Mouse (Mus musculus): ENCODE results near the gene Nucb2. TPM values are rescaled to one million over a fixed set of nuclear protein-coding genes. Genes with fewer than 3 reads are reported as not detected.
A peak's percentile ranks its signal among the peaks of the same experiment; 100 is the strongest.

Gene Nucb2
- 13.6 and 17.5 TPM in 2 replicates for polyA plus RNA-seq (2014; fragmentation: Nextera tagmentation; extraction: Ambion mirVana)

DNA sequence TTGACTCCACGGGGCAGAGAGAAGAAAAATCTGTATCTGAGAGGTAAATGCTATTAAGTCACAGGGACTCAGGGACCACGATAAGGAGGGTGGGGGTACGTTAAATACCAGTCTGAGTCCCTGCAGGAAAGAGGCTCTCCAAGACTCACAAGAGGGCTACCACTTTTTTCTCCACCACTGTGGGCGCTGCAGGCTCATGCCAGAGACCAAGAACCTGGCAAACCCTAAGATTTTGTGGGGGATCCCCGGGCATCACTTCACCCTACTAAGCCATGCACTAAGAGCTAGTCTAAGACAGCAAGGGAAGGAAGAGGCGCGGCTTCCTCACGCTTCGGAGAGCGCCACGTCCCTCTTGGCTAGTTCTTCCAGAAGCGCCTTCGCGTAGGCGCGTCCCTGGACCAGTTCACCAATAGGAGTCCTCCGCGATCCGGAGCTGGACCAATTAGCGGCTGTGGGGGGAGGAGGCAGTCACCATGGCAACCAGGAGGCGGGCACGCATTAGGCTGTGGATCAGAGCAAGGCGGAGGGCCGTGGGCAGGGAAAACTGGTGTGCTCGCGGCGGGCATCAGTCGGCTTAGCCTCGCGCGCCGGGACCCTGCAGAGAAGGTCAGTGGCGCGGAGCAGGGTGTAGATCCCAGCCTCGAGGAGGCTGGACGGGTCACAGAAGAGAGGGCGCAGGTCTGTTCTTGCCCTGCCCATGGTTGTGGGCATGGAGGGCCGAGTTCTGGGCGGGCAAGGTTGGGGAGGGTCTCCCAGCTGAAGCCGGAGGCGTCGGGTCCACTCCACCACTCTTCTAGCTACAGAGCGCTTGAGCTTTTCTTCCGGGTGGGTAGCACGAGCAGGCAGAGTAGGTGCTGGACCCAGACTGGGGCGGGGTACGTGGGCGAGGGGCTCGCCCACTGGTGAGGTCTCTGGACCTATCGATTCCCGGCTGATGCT, at the start of gene Nucb2:
Gene Nucb2 (plus strand): TSS at position 491 of the 939 bp plus-strand sequence.
- peak; percentile 98 for DNase-seq (ENCODE audit: low spot score)
- H3K4me3 ChIP-seq (ENCODE audit: low read depth, low read length), result peak within 1 kb of the TSS; percentile 68
- H3K4me1 ChIP-seq (ENCODE audit: control insufficient read depth, insufficient read depth, low read length), result no peaks in the 10 kb centered on the region
- under 1% methylated on average over 50 of the region's 51 CpGs for WGBS
- H3K9ac ChIP-seq (ENCODE audit: low read length), result peak within 1 kb of the TSS; percentile 85
- peak within 1 kb of the TSS; percentile 70 for H3K27ac ChIP-seq (ENCODE audit: low read depth, low read length)
- no peaks in the 10 kb centered on the region for H3K36me3 ChIP-seq (ENCODE audit: control insufficient read depth, insufficient read depth, low read length)
- ATAC-seq (ENCODE audit: insufficient read depth, low FRiP score, low TSS enrichment), result peak; percentile 100
- H3K9me3 ChIP-seq (ENCODE audit: control insufficient read depth, low read length), result no peaks in the 10 kb centered on the region
- peak within 1 kb of the TSS; percentile 82 for H3K4me2 ChIP-seq (ENCODE audit: low read depth)
- no peaks in the 10 kb centered on the region for H3K27me3 ChIP-seq (ENCODE audit: control insufficient read depth, insufficient read depth, low read length)

DNA sequence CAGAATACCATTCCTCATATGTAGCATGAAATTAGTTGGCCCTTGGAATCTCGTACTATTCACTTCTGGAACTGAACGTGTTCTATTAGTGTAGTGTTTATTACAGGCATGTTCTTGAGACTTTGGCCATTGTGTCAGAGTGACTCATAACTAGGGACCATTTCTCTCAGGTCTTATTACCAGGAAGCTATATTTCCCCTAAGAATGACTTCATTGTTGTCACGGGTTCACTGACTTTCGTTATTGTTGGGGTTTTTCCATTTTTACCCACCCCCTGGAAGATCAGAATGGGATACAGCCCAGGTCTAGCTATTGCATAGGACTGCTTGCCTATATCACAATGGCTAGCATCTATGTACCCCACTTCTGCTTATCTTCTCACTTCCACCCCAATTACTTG, 47.2 kb upstream of the Nucb2 start:
- no peak overlapping the region for H3K4me3 ChIP-seq (ENCODE audit: low read depth, low read length)
- no peak overlapping the region for H3K27ac ChIP-seq (ENCODE audit: low read depth, low read length)
- H3K9me3 ChIP-seq (ENCODE audit: control insufficient read depth, low read length), result no peaks in the 10 kb centered on the region
- 87% methylated on average over 4 of the region's 4 CpGs for WGBS
- no peak for DNase-seq (ENCODE audit: low spot score)
- H3K27me3 ChIP-seq (ENCODE audit: control insufficient read depth, insufficient read depth, low read length), result no peaks in the 10 kb centered on the region
- ATAC-seq (ENCODE audit: insufficient read depth, low FRiP score, low TSS enrichment), result no peak
- no peak overlapping the region for H3K9ac ChIP-seq (ENCODE audit: low read length)
- no peak overlapping the region for H3K4me2 ChIP-seq (ENCODE audit: low read depth)
- H3K36me3 ChIP-seq (ENCODE audit: control insufficient read depth, insufficient read depth, low read length), result no peaks in the 10 kb centered on the region
- no peaks in the 10 kb centered on the region for H3K4me1 ChIP-seq (ENCODE audit: control insufficient read depth, insufficient read depth, low read length)

DNA sequence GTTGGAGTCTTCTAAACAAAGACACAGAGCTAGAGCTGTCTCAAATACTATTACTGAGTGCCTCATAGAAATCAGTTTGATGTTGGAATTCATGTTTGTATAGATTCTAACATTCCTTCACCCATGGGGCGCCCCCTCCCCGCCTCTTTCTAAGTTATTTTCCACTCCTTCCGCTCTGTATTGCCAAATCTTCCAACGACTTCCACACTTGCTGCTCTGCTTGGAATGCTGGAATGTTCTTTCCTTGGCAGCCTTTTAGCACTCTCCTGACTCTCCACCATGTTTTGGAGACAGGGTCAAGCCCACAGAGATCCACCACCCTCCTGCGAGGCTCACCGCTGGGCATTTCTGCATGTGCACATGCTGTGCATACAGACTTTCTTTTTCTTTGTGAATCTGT, 46.8 kb upstream of the Nucb2 start:
- no peak overlapping the region for H3K9ac ChIP-seq (ENCODE audit: low read length)
- 87% methylated on average over 6 of the region's 6 CpGs for whole genome bisulfite sequencing
- no peak for ATAC-seq (ENCODE audit: insufficient read depth, low FRiP score, low TSS enrichment)

DNA sequence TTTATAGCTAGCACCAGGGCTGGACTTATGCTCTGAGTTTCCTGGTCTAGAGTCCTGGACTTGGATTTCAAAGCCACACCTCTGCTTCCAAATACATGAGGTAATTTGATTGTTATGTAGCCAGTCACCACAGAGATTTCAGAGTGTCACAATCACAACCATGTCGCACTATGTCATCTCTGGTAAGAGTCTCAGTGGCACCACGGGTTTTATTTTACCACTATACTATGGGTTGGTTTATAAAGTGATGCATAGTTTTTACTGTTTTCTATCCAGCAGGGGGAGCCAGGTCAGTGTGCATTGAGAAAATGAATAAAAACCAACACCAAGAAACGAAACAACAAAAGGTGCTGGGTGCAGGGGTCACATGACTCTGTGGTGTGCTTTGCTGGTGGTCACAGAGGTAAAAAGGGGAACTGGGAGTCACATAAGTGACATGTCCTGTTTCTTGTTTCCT, 45.2 kb upstream of the Nucb2 start:
- WGBS, result 50% methylated on average over 3 of the region's 3 CpGs
- no peak for DNase-seq (ENCODE audit: low spot score)

More for the DNA sequence above, 46.8 kb upstream of the Nucb2 start:
- no peaks in the 10 kb centered on the region for H3K4me1 ChIP-seq (ENCODE audit: control insufficient read depth, insufficient read depth, low read length)
- no peaks in the 10 kb centered on the region for H3K27me3 ChIP-seq (ENCODE audit: control insufficient read depth, insufficient read depth, low read length)
- H3K4me3 ChIP-seq (ENCODE audit: low read depth, low read length), result no peak overlapping the region
- no peak overlapping the region for H3K27ac ChIP-seq (ENCODE audit: low read depth, low read length)
- no peaks in the 10 kb centered on the region for H3K36me3 ChIP-seq (ENCODE audit: control insufficient read depth, insufficient read depth, low read length)
- DNase-seq (ENCODE audit: low spot score), result no peak
- no peak overlapping the region for H3K4me2 ChIP-seq (ENCODE audit: low read depth)
- H3K9me3 ChIP-seq (ENCODE audit: control insufficient read depth, low read length), result no peaks in the 10 kb centered on the region

DNA sequence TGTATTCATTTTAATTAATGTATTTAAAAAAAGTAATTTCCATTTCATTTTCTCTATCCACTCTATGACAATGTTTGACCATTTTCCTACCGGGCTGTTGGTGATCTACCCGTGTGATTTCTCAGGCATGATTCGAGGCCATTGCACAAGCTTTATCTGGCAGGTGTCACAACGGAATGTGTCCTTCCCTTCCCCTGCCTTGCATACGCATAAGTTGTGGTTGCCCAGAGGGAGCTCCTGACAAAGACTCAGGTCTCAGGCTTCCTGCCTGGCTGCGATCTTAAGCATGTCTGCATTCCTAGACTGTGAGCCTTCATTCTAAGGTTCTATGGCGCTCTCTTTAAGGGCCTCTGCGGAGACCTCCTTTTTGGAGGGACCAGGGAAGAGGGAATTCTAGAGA, 42.1 kb upstream of the Nucb2 start:
- Histone ChIP-seq H3K4me1 (ENCODE audit: control insufficient read depth, insufficient read depth, low read length) (no peaks in the 10 kb centered on the region), H3K9me3 (ENCODE audit: control insufficient read depth, low read length) (no peaks in the 10 kb centered on the region), H3K27me3 (ENCODE audit: control insufficient read depth, insufficient read depth, low read length) (no peaks in the 10 kb centered on the region), H3K27ac (ENCODE audit: low read depth, low read length) (no peak overlapping the region), H3K9ac (ENCODE audit: low read length) (no peak overlapping the region), H3K36me3 (ENCODE audit: control insufficient read depth, insufficient read depth, low read length) (no peaks in the 10 kb centered on the region), H3K4me2 (ENCODE audit: low read depth) (no peak overlapping the region), H3K4me3 (ENCODE audit: low read depth, low read length) (no peak overlapping the region)
- ATAC-seq (ENCODE audit: insufficient read depth, low FRiP score, low TSS enrichment), result no peak
- WGBS, result 77% methylated on average over 8 of the region's 8 CpGs
- no peak for DNase-seq (ENCODE audit: low spot score)

More for the DNA sequence above, 45.2 kb upstream of the Nucb2 start:
- Histone ChIP-seq H3K36me3 (ENCODE audit: control insufficient read depth, insufficient read depth, low read length) (no peaks in the 10 kb centered on the region), H3K4me3 (ENCODE audit: low read depth, low read length) (no peak overlapping the region), H3K9ac (ENCODE audit: low read length) (no peak overlapping the region), H3K9me3 (ENCODE audit: control insufficient read depth, low read length) (no peaks in the 10 kb centered on the region), H3K4me1 (ENCODE audit: control insufficient read depth, insufficient read depth, low read length) (no peaks in the 10 kb centered on the region), H3K4me2 (ENCODE audit: low read depth) (no peak overlapping the region), H3K27ac (ENCODE audit: low read depth, low read length) (no peak overlapping the region), H3K27me3 (ENCODE audit: control insufficient read depth, insufficient read depth, low read length) (no peaks in the 10 kb centered on the region)
- ATAC-seq (ENCODE audit: insufficient read depth, low FRiP score, low TSS enrichment), result no peak

DNA sequence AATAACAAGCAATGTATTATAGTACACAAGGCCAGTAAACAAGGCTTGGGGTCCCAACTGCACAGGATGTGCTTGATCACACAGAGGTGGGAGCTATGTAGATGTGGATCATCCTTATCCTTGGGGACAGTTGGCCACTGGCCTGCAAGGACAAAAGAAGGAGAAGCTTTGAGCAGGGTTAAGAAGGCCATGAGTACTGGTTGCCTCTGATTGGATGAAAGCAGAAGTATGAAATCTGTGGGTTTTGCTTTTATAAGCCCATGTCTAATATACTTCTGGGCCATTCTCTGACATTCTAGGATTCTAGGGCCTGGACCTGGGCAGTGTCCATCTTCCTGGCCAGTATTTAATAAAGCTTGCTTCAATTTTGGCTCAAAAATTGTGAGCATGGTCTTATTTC, 28.3 kb upstream of the Nucb2 start:
- no peak overlapping the region for H3K27ac ChIP-seq (ENCODE audit: low read depth, low read length)
- no peaks in the 10 kb centered on the region for H3K9me3 ChIP-seq (ENCODE audit: control insufficient read depth, low read length)
- no peaks in the 10 kb centered on the region for H3K36me3 ChIP-seq (ENCODE audit: control insufficient read depth, insufficient read depth, low read length)
- no peak overlapping the region for H3K4me2 ChIP-seq (ENCODE audit: low read depth)
- no peak for DNase-seq (ENCODE audit: low spot score)
- H3K9ac ChIP-seq (ENCODE audit: low read length), result no peak overlapping the region
- no peaks in the 10 kb centered on the region for H3K4me1 ChIP-seq (ENCODE audit: control insufficient read depth, insufficient read depth, low read length)
- H3K27me3 ChIP-seq (ENCODE audit: control insufficient read depth, insufficient read depth, low read length), result no peaks in the 10 kb centered on the region
- H3K4me3 ChIP-seq (ENCODE audit: low read depth, low read length), result no peak overlapping the region
- no peak for ATAC-seq (ENCODE audit: insufficient read depth, low FRiP score, low TSS enrichment)

DNA sequence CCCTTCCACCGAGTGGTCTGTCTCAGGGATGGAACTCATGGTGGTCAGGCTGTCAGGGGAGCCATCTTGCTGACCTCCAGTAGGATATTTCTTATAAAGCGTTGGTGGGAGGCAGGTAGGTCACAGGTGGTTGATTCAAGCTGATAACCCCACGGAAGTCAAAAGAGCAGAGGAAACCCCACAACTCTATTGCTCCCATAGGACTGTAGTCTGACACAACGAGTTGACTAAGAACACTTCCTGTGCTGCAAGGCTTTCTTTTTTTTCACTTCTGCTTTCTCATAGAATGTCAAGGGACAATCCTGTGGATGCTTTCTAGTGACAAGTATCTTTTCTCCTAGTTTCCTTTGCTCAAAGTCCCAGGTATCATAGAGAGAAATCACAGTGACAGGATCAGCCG, 27.9 kb upstream of the Nucb2 start:
- no peak for DNase-seq (ENCODE audit: low spot score)
- no peak for ATAC-seq (ENCODE audit: insufficient read depth, low FRiP score, low TSS enrichment)
- WGBS, result 81% methylated on average over 5 of the region's 5 CpGs
- Histone ChIP-seq H3K4me2 (ENCODE audit: low read depth) (no peak overlapping the region), H3K9ac (ENCODE audit: low read length) (no peak overlapping the region), H3K4me1 (ENCODE audit: control insufficient read depth, insufficient read depth, low read length) (no peaks in the 10 kb centered on the region), H3K9me3 (ENCODE audit: control insufficient read depth, low read length) (no peaks in the 10 kb centered on the region), H3K36me3 (ENCODE audit: control insufficient read depth, insufficient read depth, low read length) (no peaks in the 10 kb centered on the region), H3K27me3 (ENCODE audit: control insufficient read depth, insufficient read depth, low read length) (no peaks in the 10 kb centered on the region), H3K4me3 (ENCODE audit: low read depth, low read length) (no peak overlapping the region), H3K27ac (ENCODE audit: low read depth, low read length) (no peak overlapping the region)

DNA sequence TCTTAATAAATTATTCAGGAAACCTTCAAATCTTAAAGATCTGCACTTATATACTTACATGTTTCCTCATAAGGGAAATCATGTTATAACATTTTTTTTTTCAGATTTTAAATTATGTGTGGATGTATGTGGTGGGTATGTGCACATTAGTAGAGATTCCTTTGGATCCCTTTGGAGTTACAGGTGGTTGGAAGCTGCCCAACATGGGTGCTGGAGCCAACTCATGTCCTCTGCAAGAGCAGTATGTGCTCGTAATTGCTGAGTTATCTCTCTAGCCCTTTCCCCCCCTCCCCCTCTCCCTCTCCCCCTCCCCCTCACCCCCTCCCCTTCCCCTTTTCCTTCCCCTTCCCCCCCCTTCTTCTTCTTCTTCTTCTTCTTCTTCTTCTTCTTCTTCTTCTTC, 21.1 kb upstream of the Nucb2 start:
- Histone ChIP-seq H3K4me1 (ENCODE audit: control insufficient read depth, insufficient read depth, low read length) (no peaks in the 10 kb centered on the region), H3K9ac (ENCODE audit: low read length) (no peak overlapping the region)
- 57% methylated on average over 1 of the region's 1 CpGs for whole genome bisulfite sequencing

DNA sequence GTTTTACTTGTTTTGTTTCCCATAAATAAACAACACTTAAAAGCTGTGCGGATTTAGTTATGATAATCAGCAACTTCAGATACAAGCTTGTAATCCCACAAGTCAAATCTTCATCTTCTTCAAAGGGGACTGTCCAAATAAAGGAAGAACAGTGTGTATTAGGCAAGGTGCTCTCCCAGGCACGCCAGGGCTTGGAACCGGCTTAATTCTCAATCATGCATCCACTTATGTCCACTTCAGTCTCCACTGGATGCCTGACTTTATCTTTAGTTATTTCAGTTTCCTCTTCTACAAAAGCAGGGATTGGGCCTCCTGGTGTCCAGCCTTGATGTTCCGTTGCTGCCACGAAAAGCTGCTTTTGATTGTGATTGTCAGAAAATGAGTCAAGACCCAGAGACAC, 20.4 kb upstream of the Nucb2 start:
- no peaks in the 10 kb centered on the region for H3K36me3 ChIP-seq (ENCODE audit: control insufficient read depth, insufficient read depth, low read length)
- H3K9me3 ChIP-seq (ENCODE audit: control insufficient read depth, low read length), result no peaks in the 10 kb centered on the region
- H3K4me3 ChIP-seq (ENCODE audit: low read depth, low read length), result no peak overlapping the region
- no peaks in the 10 kb centered on the region for H3K27me3 ChIP-seq (ENCODE audit: control insufficient read depth, insufficient read depth, low read length)
- WGBS, result 90% methylated on average over 5 of the region's 5 CpGs
- H3K4me2 ChIP-seq (ENCODE audit: low read depth), result no peak overlapping the region
- no peak overlapping the region for H3K9ac ChIP-seq (ENCODE audit: low read length)
- no peak for ATAC-seq (ENCODE audit: insufficient read depth, low FRiP score, low TSS enrichment)
- no peak overlapping the region for H3K27ac ChIP-seq (ENCODE audit: low read depth, low read length)
- DNase-seq (ENCODE audit: low spot score), result no peak
- no peaks in the 10 kb centered on the region for H3K4me1 ChIP-seq (ENCODE audit: control insufficient read depth, insufficient read depth, low read length)

More for the DNA sequence above, 21.1 kb upstream of the Nucb2 start:
- Histone ChIP-seq H3K4me2 (ENCODE audit: low read depth) (no peak overlapping the region), H3K27me3 (ENCODE audit: control insufficient read depth, insufficient read depth, low read length) (no peaks in the 10 kb centered on the region), H3K9me3 (ENCODE audit: control insufficient read depth, low read length) (no peaks in the 10 kb centered on the region), H3K36me3 (ENCODE audit: control insufficient read depth, insufficient read depth, low read length) (no peaks in the 10 kb centered on the region), H3K27ac (ENCODE audit: low read depth, low read length) (no peak overlapping the region), H3K4me3 (ENCODE audit: low read depth, low read length) (no peak overlapping the region)
- no peak for ATAC-seq (ENCODE audit: insufficient read depth, low FRiP score, low TSS enrichment)
- DNase-seq (ENCODE audit: low spot score), result no peak

Data from neural tube, embryonic 11.5 days (tissue).